Comparison of ENCODE assay signal across 8 mouse cellular contexts in genomic region chr1:134454904-134455824, GRCm38 (mm10). TPM values are rescaled to one million over a fixed set of nuclear protein-coding genes. Genes with fewer than 3 reads are reported as not detected.
A peak's percentile ranks its signal among the peaks of the same experiment; 100 is the strongest.
DNase-seq lines count a peak whose midpoint lies in the region; ATAC-seq lines count a peak whose summit lies in the region.

Klhl12 (plus strand) TSS chr1:134455531.

- H3K4me2 ChIP-seq in hindbrain, embryonic 15.5 days = peak within 1 kb of the TSS; percentile 84

- H3K27ac ChIP-seq in hindbrain, embryonic 15.5 days (replicated peaks) = peak within 1 kb of the TSS; percentile 79

- WGBS in hindbrain, embryonic 15.5 days = under 1% methylated on average over 61 of the region's 61 CpGs

- H3K9me3 ChIP-seq in hindbrain, embryonic 15.5 days = no peaks in the 10 kb centered on the region

- peaks cover 16% of the 10 kb centered on the region for H3K4me1 ChIP-seq in hindbrain, embryonic 15.5 days (replicated peaks)

- DNase-seq in R1 (ENCODE audit: low read depth, low spot score) = peak; percentile 92
- peak; percentile 99 for DNase-seq in cerebellum, postnatal 25 days
- peak; percentile 91 to 93 for DNase-seq in frontal cortex, postnatal 25 days (ENCODE audit: low spot score in 2 of 2)
- peak; percentile 90 for DNase-seq in left cerebral cortex, adult 11 months (ENCODE audit: low spot score)
- DNase-seq in lung, postnatal 4 days = peak; percentile 94 to 96
- peak; percentile 84 for DNase-seq in retina, postnatal 7 days (ENCODE audit: low read depth, low spot score)
- DNase-seq in urinary bladder, adult 2 months (ENCODE audit: low spot score) = peak; percentile 95

- peak; percentile 94 for ATAC-seq in hindbrain, embryonic 15.5 days (ENCODE audit: low FRiP score, low read depth)

- H3K27me3 ChIP-seq in hindbrain, embryonic 15.5 days = no peaks in the 10 kb centered on the region

- peak within 1 kb of the TSS; percentile 94 for H3K9ac ChIP-seq in hindbrain, embryonic 15.5 days

- H3K36me3 ChIP-seq in hindbrain, embryonic 15.5 days = peaks cover 7% of the 10 kb centered on the region; the same call in 1 of the 2 replicates

- H3K4me3 ChIP-seq in hindbrain, embryonic 15.5 days = peak within 1 kb of the TSS; percentile 89

RNA-seq across cellular contexts. Expression of gene Klhl12, which starts in this region (rescaled TPM):
- polyA plus RNA-seq in hindbrain, embryonic 15.5 days (2015; fragmentation: Nextera tagmentation; extraction: Ambion mirVana) = 38.0 and 38.2 TPM in 2 replicates
- 15.2 and 16.3 TPM in 2 replicates for polyA plus RNA-seq in urinary bladder, adult 2 months (2012; rRNA removed)

Comparison
In these comparisons a context has a peak if more than half of its experiments do, and no peak if none do; other contexts are left out.
1. Peak in every context shown above with its lines: DNase-seq, ATAC-seq, H3K4me3 ChIP-seq and H3K27ac ChIP-seq.